Mouse (Mus musculus): ENCODE measurements around the gene Dusp15. TPM values are rescaled to one million over a fixed set of nuclear protein-coding genes. Genes with fewer than 3 reads are reported as not detected.
A peak's percentile ranks its signal among the peaks of the same experiment; 100 is the strongest.

The Dusp15 gene
- polyA plus RNA-seq (2014; fragmentation: Nextera tagmentation; extraction: Ambion mirVana): 0.14 TPM in 1 of 2 replicates, not detected in the other

GRCm38 (mm10) chr2:152951065-152951849 lies at the start of gene Dusp15:
TSS of gene Dusp15 (minus strand) at chr2:152951698.
- no peak for TF ChIP-seq CTCF (IDR thresholded peaks at IDR 0.05; ENCODE audit: low read depth)
- Histone ChIP-seq H3K27ac (ENCODE audit: low read depth) (no peak within 1 kb of the TSS), H3K27me3 (ENCODE audit: insufficient read depth, low read length) (peaks cover 62% of the 10 kb centered on the region), H3K9me3 (ENCODE audit: low read depth, low read length) (no peaks in the 10 kb centered on the region), H3K4me1 (ENCODE audit: insufficient read depth) (no peaks in the 10 kb centered on the region), H3K4me3 (ENCODE audit: low read depth, low read length) (peak within 1 kb of the TSS; percentile 56), H3K36me3 (ENCODE audit: insufficient read depth) (no peaks in the 10 kb centered on the region), H3K9ac (peak within 1 kb of the TSS; percentile 56), H3K4me2 (peak within 1 kb of the TSS; percentile 98)
- DNase-seq (peak; percentile 41), ATAC-seq (ENCODE audit: insufficient read depth) (peak; percentile 50; the same call in 1 of the 2 replicates)
- WGBS: under 1% methylated on average over 36 of the region's 54 CpGs

DNA sequence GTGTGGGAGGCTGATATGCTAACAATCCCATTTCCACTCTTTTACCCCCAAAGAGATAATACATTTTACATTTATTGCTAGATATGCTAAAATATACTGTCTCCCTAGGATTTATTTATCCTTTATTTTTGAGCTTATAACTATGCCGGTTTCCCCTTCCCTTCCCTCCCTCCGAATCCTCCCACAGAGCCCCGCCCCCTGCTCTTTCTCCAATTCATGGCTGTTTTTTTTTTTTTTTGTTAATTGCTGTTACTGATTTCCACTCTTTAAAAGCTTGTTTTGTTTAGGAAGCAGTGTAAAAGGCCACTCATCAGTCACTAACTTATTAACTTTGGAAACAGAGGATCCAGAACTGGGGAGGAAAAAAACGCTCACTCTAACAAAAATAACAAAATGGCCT lies 45.5 kb upstream of the Dusp15 start:
- H3K27ac ChIP-seq (ENCODE audit: low read depth): no peak overlapping the region
- H3K4me1 ChIP-seq (ENCODE audit: insufficient read depth): no peaks in the 10 kb centered on the region
- 66% methylated on average over 4 of the region's 4 CpGs for WGBS
- H3K4me3 ChIP-seq (ENCODE audit: low read depth, low read length): no peak overlapping the region
- no peaks in the 10 kb centered on the region for H3K9me3 ChIP-seq (ENCODE audit: low read depth, low read length)
- H3K9ac ChIP-seq: no peak overlapping the region
- no peaks in the 10 kb centered on the region for H3K36me3 ChIP-seq (ENCODE audit: insufficient read depth)
- no peaks in the 10 kb centered on the region for H3K27me3 ChIP-seq (ENCODE audit: insufficient read depth, low read length)
- ATAC-seq (ENCODE audit: insufficient read depth) (no peak), DNase-seq (no peak)
- no peak overlapping the region for H3K4me2 ChIP-seq
- TF ChIP-seq CTCF (IDR thresholded peaks at IDR 0.05; ENCODE audit: low read depth): no peak

GRCm38 (mm10) chr2:152991529-152991928 lies 40.0 kb upstream of the Dusp15 start:
- H3K4me1 ChIP-seq (ENCODE audit: insufficient read depth): no peaks in the 10 kb centered on the region
- 82% methylated on average over 9 of the region's 9 CpGs for WGBS
- DNase-seq: no peak
- H3K27me3 ChIP-seq (ENCODE audit: insufficient read depth, low read length): no peaks in the 10 kb centered on the region
- no peak overlapping the region for H3K9ac ChIP-seq
- ATAC-seq (ENCODE audit: insufficient read depth): no peak
- H3K4me3 ChIP-seq (ENCODE audit: low read depth, low read length): no peak overlapping the region
- no peaks in the 10 kb centered on the region for H3K36me3 ChIP-seq (ENCODE audit: insufficient read depth)
- H3K4me2 ChIP-seq: no peak overlapping the region
- TF ChIP-seq CTCF (IDR thresholded peaks at IDR 0.05; ENCODE audit: low read depth): no peak
- H3K27ac ChIP-seq (ENCODE audit: low read depth): no peak overlapping the region
- no peaks in the 10 kb centered on the region for H3K9me3 ChIP-seq (ENCODE audit: low read depth, low read length)

- TF ChIP-seq CTCF (IDR thresholded peaks at IDR 0.05; ENCODE audit: low read depth): no peak
- Histone ChIP-seq H3K4me2 (no peak overlapping the region), H3K9ac (no peak overlapping the region), H3K27ac (ENCODE audit: low read depth) (no peak overlapping the region), H3K27me3 (ENCODE audit: insufficient read depth, low read length) (no peaks in the 10 kb centered on the region), H3K36me3 (ENCODE audit: insufficient read depth) (no peaks in the 10 kb centered on the region), H3K9me3 (ENCODE audit: low read depth, low read length) (no peaks in the 10 kb centered on the region), H3K4me3 (ENCODE audit: low read depth, low read length) (no peak overlapping the region), H3K4me1 (ENCODE audit: insufficient read depth) (no peaks in the 10 kb centered on the region)
- DNase-seq (no peak), ATAC-seq (ENCODE audit: insufficient read depth) (no peak)
- WGBS: 57% methylated on average over 1 of the region's 1 CpGs
These were observed 34.1 kb upstream of the Dusp15 start for GRCm38 (mm10) chr2:152985582-152985981.

- TF ChIP-seq CTCF (IDR thresholded peaks at IDR 0.05; ENCODE audit: low read depth): no peak
- no peak for ATAC-seq (ENCODE audit: insufficient read depth)
These were observed 25.5 kb upstream of the Dusp15 start for GRCm38 (mm10) chr2:152976991-152977390.

DNA sequence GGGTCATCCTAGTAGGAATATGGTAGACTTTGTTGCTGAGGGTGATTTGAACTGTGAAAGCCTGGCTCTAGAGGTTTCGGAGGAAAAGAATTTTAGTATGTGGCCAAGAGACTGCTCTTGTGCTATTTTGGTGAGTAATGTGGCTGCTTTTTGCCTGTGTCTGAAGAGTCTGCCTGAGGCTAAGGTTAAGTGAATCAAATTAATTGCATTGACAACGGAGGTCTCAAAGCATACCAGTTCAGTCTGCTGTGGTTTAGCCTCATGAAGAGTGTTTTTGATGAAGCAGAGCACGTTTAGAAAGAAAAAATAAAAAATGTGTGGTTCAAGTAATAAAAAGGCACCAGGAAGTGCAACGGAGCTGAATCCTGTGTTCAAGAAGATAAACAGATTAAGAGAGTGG lies 14.1 kb upstream of the Dusp15 start:
- TF ChIP-seq CTCF (IDR thresholded peaks at IDR 0.05; ENCODE audit: low read depth): no peak
- Histone ChIP-seq H3K4me1 (ENCODE audit: insufficient read depth) (no peaks in the 10 kb centered on the region), H3K27me3 (ENCODE audit: insufficient read depth, low read length) (no peaks in the 10 kb centered on the region), H3K9ac (no peak overlapping the region), H3K4me3 (ENCODE audit: low read depth, low read length) (no peak overlapping the region), H3K4me2 (no peak overlapping the region), H3K9me3 (ENCODE audit: low read depth, low read length) (no peaks in the 10 kb centered on the region), H3K27ac (ENCODE audit: low read depth) (no peak overlapping the region), H3K36me3 (ENCODE audit: insufficient read depth) (no peaks in the 10 kb centered on the region)
- DNase-seq (no peak), ATAC-seq (ENCODE audit: insufficient read depth) (no peak)
- WGBS: 64% methylated on average over 4 of the region's 4 CpGs

More at GRCm38 (mm10) chr2:152976991-152977390, 25.5 kb upstream of the Dusp15 start:
- Histone ChIP-seq H3K27me3 (ENCODE audit: insufficient read depth, low read length) (no peaks in the 10 kb centered on the region), H3K36me3 (ENCODE audit: insufficient read depth) (no peaks in the 10 kb centered on the region), H3K27ac (ENCODE audit: low read depth) (no peak overlapping the region), H3K4me1 (ENCODE audit: insufficient read depth) (no peaks in the 10 kb centered on the region), H3K9ac (no peak overlapping the region), H3K4me2 (no peak overlapping the region), H3K4me3 (ENCODE audit: low read depth, low read length) (no peak overlapping the region), H3K9me3 (ENCODE audit: low read depth, low read length) (no peaks in the 10 kb centered on the region)
- WGBS: 53% methylated on average over 3 of the region's 3 CpGs
- no peak for DNase-seq

- H3K27ac ChIP-seq (ENCODE audit: low read depth): no peak within 1 kb of the TSS
- no peaks in the 10 kb centered on the region for H3K4me1 ChIP-seq (ENCODE audit: insufficient read depth)
- no peaks in the 10 kb centered on the region for H3K27me3 ChIP-seq (ENCODE audit: insufficient read depth, low read length)
- peak; percentile 90 for DNase-seq
- TF ChIP-seq CTCF (IDR thresholded peaks at IDR 0.05; ENCODE audit: low read depth): no peak
- no peaks in the 10 kb centered on the region for H3K36me3 ChIP-seq (ENCODE audit: insufficient read depth)
- peak within 1 kb of the TSS; percentile 76 for H3K4me2 ChIP-seq
- WGBS: 2% methylated on average over 34 of the region's 34 CpGs
- peak within 1 kb of the TSS; percentile 46; the same call in 1 of the 2 replicates for H3K9ac ChIP-seq
- H3K4me3 ChIP-seq (ENCODE audit: low read depth, low read length): peak within 1 kb of the TSS; percentile 44
- H3K9me3 ChIP-seq (ENCODE audit: low read depth, low read length): no peaks in the 10 kb centered on the region
- peak; percentile 96 for ATAC-seq (ENCODE audit: insufficient read depth)
These were observed 10.7 kb upstream of the Dusp15 start, which contains the start of gene Ttll9 for GRCm38 (mm10) chr2:152962091-152962793. TSS of gene Ttll9 (plus strand) at chr2:152962485.

Data from lung, embryonic 14.5 days (tissue).